Mouse (Mus musculus) ovary, postnatal 36 days (tissue): Measurements from ENCODE around the gene Afm.

Experiments used
- DNase-seq: peaks from one replicate; pipeline ENCODE4 v3.0.0; 2022; ENCODE audit warnings: low spot score, mixed read lengths

The Afm gene

DNA sequence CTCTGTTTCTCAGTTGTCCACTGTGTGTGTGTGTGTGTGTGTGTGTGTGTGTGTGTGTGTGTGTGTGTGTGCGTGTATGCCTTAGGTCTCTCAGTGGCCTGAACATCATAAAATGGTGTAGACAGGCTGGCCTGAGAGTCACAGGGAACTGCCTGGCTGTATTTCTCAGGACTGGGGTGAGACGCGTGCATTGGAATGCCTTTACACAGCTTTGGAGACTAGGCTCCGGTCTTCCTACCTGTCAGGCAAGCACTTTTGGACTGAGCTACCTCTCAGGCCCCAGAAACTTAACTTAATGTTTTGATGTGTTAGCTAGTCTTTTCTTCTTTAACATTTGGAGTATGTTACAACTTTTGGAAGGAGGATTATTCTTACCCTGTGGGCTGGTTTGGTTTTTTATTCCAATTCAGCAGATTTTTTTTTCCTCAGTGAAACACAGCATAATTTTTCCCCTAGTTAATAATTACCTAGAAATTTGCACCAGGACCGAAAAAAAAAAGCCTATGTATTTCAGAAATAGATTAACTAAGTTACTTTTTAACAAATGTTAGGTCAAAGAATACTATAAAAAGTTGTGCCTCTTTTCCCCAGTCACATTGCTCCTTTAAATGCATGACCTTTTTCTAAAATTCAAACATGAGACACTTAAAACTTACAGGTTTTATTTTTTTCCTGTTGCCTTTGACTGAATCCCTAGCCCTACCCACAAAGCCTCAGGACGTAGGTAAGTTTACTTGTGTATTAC is at the start of gene Afm:
Afm (plus strand) TSS at position 577 of the 745 bp plus-strand sequence.
- no peak for DNase-seq

DNA sequence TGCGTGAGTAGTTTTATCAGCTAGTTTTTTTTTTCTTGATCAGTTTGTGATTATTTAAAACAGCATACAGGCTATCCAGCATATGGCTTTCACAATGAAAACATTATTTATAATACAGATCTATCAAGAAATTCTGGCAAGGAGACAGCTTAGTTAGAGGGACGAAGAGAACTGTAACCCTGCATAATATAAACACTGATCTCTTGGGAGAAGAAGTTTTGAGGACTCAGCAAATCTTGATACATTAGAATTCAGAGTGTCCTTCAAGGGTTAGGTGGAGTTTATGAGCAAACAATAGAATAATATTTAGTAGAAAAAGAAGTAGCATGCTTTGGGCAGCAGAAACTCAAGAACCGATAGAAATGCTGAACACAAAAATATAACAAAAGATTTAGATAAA is 47.9 kb upstream of the Afm start:
- DNase-seq = no peak

DNA sequence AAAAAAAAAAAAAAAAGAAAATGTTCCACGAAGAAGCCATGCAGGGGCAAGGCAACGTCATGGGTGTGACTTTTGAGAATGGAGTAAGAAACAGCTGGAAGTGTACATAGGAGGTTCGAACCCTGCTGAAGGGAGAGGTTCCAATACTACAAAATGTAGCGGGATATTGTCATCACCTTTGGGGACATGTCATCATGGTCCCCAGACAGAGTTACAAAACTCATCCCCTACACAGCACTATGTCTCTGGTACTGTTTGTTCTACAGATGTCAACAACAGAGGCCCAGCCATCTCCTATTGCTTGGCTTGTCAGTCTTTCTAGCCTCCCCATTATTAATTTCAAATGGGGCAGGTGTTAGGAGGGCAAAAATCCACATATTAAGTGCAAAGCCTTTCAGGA is 44.8 kb upstream of the Afm start:
- DNase-seq = no peak

DNA sequence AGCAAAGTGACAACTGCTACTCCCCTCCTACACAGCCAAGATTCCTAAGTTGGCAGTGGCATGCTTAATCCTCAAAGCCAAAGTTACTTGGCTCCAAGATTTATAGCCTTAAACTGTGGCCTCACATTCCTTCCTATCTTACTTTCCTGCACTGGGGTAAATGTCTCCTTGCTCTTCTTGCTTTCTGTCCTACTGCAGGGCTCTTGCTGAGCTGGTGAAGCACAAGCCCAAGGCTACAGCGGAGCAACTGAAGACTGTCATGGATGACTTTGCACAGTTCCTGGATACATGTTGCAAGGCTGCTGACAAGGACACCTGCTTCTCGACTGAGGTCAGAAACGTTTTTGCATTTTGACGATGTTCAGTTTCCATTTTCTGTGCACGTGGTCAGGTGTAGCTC is 44.4 kb upstream of the Afm start:
- DNase-seq = no peak

DNA sequence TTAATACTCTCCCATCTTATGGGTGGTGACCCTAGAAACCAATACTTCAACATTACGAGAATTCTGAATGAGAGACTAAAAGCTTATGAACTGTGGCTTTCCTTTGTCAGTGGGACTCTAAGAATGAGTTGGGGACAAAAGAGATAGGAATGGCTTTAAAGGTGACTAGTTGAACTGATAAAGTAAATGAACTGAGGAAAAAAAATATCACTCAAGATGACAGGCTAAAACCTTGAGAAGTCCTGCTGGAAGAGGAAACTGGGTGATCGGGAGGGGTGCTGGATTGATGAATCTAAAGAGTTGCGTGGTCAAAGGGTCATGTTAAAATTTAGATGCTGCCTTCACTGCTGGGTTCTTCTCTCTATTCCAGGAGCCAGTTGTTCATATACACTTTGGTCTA is 42.0 kb upstream of the Afm start:
- DNase-seq = no peak

DNA sequence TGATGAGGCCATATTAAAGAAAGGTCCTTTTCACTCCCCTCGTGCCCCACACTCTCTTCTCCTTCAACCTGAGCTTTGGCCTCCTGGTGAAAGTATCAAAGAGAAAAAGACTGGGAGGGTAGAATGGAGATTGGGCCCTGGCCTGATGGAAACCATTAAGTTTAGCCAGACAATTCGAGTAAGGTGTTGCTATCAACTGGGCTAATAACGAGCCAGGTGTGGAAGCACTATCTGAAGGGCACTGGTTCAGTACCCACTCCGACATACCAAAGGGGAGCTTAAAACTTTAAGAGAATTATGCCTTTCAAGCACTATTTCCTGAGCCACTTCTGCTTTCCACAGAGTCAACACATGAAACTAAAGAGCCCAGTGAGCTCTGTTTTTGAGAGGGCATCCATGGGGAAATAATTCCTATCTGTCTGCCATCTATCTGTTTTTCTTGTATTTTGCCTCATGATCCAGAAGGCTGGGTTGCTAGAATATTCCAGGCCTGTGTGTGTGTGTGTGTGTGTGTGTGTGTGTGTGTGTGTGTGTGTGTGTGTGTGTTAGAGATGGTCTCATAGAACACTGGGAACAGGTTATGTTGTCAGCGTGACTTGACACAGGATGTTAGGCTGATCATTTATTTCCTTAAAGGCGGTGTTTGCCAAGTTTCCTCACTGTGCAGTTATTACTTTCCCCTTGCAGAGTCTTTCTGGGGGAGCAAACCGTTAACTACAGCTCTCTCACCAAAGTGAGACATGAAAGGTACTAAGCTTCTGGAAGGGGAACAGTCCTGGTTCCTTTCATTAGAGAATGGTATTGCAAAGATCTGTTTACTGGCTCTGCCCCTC is 41.2 kb upstream of the Afm start:
- no peak for DNase-seq

DNA sequence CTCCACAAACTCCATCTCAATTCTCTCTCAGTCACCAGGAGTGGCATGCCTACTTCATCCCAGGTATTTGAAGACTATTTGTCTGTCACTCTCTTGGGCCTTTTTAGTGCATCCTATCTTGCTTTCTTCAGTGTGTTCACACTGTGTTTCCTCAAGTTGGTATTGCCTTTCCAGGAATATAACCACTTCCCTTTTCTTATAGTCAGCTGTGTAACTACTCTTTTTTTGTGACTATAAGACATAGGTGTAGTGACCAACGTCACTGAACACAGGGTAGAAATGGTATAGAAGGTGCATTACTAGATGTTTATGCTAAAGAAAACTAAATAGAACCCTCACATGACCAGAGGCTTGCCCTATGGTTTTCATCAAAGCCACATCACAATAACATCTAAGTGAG is 39.8 kb upstream of the Afm start:
- DNase-seq = no peak

DNA sequence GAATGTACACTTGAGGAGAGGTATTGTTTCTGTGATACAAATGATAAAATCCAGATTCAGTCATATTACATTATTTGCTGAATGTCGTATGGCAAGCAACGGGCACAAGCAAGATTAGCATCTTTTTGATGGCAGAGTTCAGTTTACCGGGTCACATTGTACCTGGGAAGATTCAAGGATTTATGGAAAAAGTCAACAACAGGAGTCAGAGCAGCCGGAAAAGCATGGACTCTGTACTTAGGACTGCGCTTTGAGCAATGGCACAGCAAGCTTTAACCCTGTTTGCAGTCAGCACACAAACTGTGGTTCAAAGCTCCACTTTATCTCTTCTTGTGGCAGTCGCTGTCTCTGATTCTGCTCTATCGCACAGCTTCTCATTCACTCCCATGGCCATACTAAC is 33.1 kb upstream of the Afm start:
- DNase-seq = no peak

DNA sequence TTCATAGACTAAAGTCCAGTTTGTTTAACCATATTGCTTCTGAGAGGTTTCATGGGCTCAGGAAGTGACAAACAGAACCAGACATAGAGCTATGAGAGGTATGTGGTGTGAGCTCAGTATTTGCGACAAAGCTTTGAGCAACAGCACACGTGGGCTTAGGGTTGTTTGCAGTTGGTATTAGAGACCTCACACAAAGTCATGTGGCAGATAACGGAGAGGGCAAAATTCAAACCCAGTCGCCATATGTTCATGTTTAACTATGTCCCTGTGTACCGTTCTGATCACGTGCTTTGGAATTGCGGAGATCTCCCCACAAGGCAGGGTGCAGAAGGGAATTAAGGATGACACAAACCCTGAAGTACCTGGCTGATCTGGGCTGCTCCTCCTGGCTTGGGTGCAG is 30.4 kb upstream of the Afm start:
- no peak for DNase-seq

DNA sequence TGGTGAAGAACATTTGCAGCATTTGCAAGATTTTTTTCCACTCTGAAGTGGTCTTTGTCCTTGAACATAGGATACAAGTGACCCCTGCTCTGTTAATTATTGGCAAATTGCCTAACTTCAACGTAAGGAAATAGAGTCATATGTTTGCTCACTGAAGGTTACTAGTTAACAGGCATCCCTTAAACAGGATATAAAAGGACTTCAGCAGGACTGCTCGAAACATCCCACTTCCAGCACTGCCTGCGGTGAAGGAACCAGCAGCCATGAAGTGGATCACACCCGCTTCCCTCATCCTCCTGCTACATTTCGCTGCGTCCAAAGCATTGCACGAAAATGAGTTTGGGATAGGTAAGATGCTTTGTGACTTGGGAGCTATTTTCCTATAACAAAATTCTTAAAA is 28.2 kb upstream of the Afm start, which contains the start of gene Afp:
Afp (plus strand) TSS at position 220 of the 400 bp plus-strand sequence.
- DNase-seq = no peak

DNA sequence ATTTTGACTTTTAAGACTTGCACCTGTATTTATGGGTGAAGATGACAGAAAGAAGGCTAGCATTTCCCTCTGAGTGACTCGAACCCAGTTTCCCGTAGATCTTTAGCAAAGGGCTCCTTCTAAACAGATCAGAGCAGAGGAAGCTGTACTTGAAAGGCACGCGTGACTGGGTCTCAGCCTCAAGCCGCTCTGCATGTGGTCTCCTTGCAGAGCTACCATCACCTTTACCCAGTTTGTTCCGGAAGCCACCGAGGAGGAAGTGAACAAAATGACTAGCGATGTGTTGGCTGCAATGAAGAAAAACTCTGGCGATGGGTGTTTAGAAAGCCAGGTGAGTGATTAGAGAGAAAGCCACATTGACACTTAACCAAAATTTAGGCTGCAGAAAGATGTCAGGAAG is 26.3 kb upstream of the Afm start:
- DNase-seq = no peak

DNA sequence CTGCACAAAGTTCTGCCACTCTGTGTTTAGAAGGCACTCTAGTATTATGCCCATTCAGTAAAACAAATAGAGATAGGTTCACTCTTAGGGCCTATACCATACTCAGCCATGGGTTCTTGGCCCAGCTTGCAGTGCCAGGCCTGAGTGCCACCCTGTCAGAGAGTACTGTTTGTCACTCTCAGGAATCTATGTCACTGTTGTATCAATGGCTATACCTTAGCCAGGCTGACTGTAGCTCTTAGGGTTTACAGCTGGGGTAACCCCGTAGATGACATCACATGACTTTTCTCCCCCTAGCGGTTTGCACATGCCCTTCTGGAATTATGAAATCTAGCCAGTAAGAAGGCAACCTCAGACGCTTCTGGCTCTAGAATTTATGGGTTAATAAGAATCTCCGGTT is 24.4 kb upstream of the Afm start:
- no peak for DNase-seq

DNA sequence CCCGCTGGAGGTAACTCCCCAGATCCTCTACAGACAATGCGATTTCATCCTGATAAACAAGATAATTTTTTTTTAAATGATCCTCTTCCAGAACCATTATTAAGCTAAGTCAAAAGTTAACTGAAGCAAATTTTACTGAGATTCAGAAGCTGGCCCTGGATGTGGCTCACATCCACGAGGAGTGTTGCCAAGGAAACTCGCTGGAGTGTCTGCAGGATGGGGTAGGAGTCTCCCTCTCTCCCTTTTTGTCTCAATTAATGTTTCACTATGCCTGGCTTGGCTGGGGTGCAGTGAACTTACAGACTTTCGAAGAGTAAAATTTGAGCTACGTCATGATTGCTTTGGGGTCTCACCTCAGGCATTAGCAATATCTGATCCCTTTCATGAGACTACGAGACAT is 19.2 kb upstream of the Afm start:
- no peak for DNase-seq

DNA sequence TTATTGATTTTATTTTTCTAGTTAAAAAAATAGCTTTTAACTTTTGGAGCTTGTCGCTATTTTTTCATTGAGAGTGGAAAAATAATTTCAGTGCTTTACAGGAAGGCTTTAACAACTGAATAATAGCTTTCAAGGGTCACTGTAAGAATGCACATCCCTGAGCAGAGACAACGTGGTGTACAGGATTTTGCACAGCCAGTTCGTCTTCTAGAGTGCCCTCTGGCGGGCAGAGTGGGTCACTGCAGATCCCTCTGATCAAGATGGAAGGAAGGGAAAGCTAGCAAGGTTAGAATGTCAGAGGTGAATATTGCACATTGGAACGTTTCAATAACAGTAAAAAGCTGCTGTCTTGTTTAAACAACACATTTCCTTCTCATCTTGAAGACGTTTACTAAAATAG is 18.0 kb upstream of the Afm start:
- DNase-seq = peak; percentile 73

DNA sequence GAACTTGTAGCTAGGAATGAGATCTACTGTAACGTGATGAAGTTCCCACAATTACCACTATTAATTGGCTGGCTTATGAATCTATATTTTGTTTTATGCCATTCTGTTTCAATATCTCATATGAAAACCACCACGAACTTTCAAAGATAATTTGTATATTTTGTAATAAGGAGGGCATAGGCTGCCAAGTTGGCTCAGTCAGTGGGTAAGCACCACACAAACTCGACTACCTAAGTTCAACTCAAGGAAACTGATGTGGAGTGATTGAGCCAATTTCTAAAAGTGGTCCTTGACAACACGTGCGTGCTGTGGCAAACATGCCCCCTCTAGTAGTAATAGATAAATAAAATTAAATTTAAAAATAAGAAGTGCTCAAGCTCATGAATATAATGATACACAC is 17.0 kb upstream of the Afm start:
- no peak for DNase-seq

DNA sequence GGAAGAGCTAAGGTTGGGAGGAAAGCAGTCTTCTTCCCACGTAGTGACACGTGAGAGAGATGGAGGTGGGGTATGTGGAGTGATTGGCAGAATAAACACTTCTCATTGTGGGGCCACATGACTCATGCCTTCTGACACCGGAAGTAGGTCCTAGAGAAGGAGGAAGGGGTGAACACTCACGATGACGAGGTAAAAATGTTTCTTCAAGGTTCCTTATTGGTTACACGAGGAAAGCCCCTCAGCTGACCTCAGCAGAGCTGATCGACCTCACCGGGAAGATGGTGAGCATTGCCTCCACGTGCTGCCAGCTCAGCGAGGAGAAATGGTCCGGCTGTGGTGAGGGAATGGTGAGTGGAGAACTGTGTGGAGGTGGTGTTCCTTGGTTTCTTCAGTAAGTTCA is 14.0 kb upstream of the Afm start:
- DNase-seq = no peak

DNA sequence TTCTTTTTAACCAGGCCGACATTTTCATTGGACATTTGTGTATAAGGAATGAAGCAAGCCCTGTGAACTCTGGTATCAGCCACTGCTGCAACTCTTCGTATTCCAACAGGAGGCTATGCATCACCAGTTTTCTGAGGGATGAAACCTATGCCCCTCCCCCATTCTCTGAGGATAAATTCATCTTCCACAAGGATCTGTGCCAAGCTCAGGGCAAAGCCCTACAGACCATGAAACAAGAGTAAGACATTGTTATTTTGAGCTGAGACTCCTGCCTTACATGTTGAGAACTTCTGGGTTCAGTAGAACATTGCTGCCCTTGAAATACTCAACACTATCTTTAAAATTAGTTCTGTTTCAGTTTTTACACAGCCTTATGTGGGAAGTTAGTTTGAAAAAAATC is 12.2 kb upstream of the Afm start:
- no peak for DNase-seq

DNA sequence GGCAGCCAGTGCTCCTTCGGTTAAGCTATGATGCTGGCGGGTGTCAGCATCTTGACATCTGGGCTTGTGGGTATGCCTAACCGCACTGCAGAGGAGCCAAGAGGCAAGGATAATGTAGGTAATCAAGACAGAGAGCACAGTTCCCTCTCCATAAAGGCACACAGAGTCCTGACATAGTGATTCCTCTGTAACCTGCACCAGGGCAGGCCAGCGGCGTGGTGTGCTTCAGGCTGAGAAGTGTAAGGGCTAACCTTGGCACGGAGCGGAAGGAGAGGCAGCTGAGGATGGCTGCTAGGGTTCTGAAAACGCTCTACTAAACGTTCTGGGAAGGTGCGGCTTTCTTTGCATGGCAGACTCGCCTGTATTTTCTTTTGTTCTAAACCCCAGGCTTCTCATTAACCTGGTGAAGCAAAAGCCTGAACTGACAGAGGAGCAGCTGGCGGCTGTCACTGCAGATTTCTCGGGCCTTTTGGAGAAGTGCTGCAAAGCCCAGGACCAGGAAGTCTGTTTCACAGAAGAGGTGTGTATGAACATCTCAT is 11.3 kb upstream of the Afm start:
- DNase-seq = no peak

DNA sequence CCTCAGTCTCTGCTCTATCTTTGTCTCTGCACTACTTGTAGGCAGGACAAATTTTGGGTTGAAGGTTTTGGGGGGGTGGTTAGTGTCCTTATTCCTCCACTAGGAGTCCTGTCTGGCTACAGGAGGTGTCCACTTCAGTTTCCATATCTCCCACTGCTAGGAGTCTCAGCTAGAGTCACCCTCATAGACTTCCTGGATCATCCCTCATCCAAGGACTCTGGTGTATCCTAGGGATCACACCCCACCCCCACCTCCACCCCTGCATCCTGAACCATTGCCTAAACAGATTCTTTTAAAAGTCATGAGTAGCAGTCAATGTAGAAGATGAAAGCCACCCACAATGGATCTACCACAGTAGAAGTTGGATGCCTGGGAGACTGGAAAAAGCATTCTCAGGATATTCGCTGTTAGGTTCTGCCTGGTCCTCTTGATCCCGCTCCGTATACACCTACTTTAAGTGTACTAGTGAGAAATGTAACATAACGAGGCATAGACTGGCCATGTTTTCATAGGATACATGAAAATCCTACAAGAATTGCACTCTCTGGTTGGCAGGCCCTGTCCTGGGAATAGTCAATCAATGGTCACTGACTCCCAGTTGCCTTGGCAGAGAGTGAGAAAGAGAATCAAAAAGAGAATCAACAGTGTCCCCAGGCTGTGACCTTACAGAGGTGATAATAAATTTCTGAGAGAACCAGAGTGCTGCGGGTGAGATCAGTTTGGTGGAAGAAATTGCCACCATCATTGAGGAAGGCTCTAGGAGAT is 8.7 kb upstream of the Afm start:
- no peak for DNase-seq

DNA sequence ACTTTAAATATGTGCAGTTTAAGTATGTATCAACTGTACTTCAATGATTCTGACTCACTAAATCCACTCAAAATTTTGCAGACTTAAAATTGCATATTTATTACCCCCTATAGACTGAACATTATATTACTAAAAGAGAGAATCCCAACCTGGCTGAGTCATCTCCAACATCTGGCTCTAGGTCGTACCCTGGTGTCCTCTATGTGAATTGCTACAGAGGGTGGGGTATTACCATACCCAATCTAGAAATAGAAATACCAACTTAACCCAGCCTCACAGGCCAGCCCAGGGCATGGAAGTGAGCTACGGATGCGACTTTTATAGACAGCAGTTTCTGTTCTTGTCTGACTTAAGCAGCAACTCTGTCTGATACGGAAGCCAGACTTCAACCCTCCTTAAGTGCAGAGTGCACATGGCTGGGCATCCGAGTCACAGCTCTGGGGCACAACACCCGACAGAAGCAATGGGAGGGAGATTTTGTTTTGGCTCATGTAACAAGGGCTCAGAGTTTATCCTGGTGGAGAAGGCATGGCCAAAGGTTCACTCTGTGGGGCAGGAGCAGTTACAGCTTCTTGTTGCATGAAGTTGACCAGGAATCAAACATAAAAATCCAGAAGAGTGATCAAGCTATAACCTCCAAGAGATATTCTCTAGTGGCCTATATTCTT is 6.3 kb upstream of the Afm start:
- DNase-seq = no peak

DNA sequence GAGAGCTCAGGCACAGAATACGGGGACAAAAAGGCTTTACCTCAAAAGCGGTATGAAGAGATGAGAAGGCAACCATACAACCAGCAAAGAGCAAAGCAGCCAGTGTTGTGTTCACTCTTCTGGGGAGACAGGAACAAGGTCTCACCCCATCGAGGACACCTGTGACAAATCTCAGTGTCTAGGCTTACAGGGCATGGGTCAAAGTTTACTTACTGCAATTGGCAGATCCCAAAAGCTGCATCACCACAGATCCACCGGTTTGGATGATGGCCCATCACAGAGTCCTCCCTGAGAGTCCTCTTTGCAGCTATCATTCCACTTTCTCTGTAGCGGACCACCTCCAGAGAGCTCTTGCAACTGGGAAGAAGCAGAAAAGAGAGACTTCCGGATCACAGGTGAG is 3.2 kb upstream of the Afm start:
- DNase-seq = no peak

DNA sequence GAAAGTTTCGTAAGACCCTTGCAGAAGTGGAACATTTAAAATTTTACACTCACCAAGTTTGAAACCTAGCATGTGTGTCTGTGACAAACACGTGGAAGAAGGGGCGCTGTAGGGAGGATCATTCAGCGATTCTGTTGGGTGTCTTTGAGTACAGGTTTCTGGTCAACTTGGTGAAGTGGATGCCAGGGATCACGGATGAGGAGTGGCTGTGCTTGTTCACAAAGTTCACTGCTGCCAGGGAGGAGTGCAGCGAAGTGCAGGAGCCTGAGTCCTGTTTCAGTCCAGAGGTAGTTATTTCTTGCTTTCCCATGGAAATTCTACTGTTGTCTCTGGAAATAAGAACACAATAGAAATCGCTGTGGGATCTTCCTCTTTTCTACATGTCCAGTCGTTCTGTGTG is 32.5 kb downstream of the Afm start:
- no peak for DNase-seq
